Mouse (Mus musculus) myocyte (in vitro differentiated cells): Measurements from ENCODE around the gene Pid1.

Experiments used
- E2F4 ChIP-seq: IDR thresholded peaks from one replicate; pipeline ENCODE4 v1.6.1; 2011; ENCODE audit warnings: mild to moderate bottlenecking, control low read depth, moderate library complexity; ENCODE audit not compliant: insufficient read depth
- MAX ChIP-seq: IDR thresholded peaks from one replicate; pipeline ENCODE4 v1.6.1; 2011; ENCODE audit warnings: low read depth, mild to moderate bottlenecking, control low read depth
- POLR2A ChIP-seq: IDR thresholded peaks from one replicate; pipeline ENCODE4 v1.6.1; 2011; ENCODE audit warnings: low read depth, mild to moderate bottlenecking, control low read depth, moderate library complexity; ENCODE audit not compliant: insufficient read length
- POLR2AphosphoS2 ChIP-seq: IDR thresholded peaks from one replicate; pipeline ENCODE4 v1.6.1; 2011; ENCODE audit warnings: low read depth, control low read depth; ENCODE audit not compliant: insufficient read length
- USF1 ChIP-seq: IDR thresholded peaks from one replicate; pipeline ENCODE4 v1.6.1; 2011; ENCODE audit warnings: low read depth, mild to moderate bottlenecking, control low read depth, moderate library complexity

DNA sequence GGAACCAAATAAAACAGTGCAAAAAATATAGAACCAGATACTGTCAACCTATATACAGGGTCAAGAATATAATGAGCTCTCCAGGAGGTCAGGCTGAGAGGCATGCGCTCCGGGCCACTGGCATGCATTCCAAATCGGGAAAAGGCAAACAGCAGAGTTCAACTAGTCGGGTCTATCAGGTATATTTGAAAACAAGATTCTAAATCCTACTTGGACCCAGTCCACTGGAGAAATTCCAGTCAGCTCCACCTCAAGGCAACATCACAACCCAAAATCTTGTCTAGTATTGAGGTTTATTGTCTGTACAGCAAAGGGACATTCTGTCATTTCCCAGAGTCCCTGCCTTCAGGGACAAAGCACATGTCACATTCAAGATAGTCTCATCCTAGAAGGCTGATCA is 91.0 kb downstream of the Pid1 start:
- no peak for TF ChIP-seq POLR2A
- no peak for TF ChIP-seq POLR2AphosphoS2
- TF ChIP-seq USF1 = no peak
- TF ChIP-seq MAX = no peak
- no peak for TF ChIP-seq E2F4
